Mouse (Mus musculus): ENCODE measurements at regions not wholly inside any gene's neighbourhood (a gene's known extent, or its start where the extent isn't known, plus 50 kb on each side); places are given as distances from the start of the nearest gene placed in this dataset.

GRCm38 (mm10) chr15:31150546-31151471 lies 73.3 kb upstream of the Dap start:
- Histone ChIP-seq H3K4me1 (ENCODE audit: control insufficient read depth in 2 of 2, insufficient read depth in 2 of 2, low read length in 2 of 2) (no peaks in the 10 kb centered on the region), H3K27ac (replicated peaks in 1 of 2; ENCODE audit: control insufficient read depth in 1 of 2, insufficient read depth in 1 of 2, low read depth in 2 of 2, low read length in 2 of 2) (no peak overlapping the region), H3K36me3 (ENCODE audit: control insufficient read depth, insufficient read depth, low read length) (no peaks in the 10 kb centered on the region), H3K27me3 (ENCODE audit: control insufficient read depth, insufficient read depth, low read length) (no peaks in the 10 kb centered on the region), H3K4me2 (ENCODE audit: low read length) (peak overlapping the region; percentile 49), H3K4me3 (ENCODE audit: control insufficient read depth in 1 of 2, insufficient read depth in 1 of 2, low read depth in 1 of 2, low read length in 2 of 2) (no peak overlapping the region), H3K9ac (ENCODE audit: low read length) (no peak overlapping the region), H3K9me3 (ENCODE audit: control insufficient read depth, low read length) (no peaks in the 10 kb centered on the region)
- WGBS, result 47% methylated on average over 21 of the region's 21 CpGs
- no peak for ATAC-seq (ENCODE audit: insufficient number of reproducible peaks, insufficient read depth, low FRiP score, low read depth)

GRCm38 (mm10) chr15:31155141-31155540 lies 69.0 kb upstream of the Dap start:
- Histone ChIP-seq H3K4me3 (ENCODE audit: control insufficient read depth in 1 of 2, insufficient read depth in 1 of 2, low read depth in 1 of 2, low read length in 2 of 2) (no peak overlapping the region), H3K27ac (replicated peaks in 1 of 2; ENCODE audit: control insufficient read depth in 1 of 2, insufficient read depth in 1 of 2, low read depth in 2 of 2, low read length in 2 of 2) (no peak overlapping the region), H3K9me3 (ENCODE audit: control insufficient read depth, low read length) (no peaks in the 10 kb centered on the region), H3K4me2 (ENCODE audit: low read length) (no peak overlapping the region), H3K27me3 (ENCODE audit: control insufficient read depth, insufficient read depth, low read length) (no peaks in the 10 kb centered on the region), H3K4me1 (ENCODE audit: control insufficient read depth in 2 of 2, insufficient read depth in 2 of 2, low read length in 2 of 2) (no peaks in the 10 kb centered on the region), H3K9ac (ENCODE audit: low read length) (no peak overlapping the region), H3K36me3 (ENCODE audit: control insufficient read depth, insufficient read depth, low read length) (no peaks in the 10 kb centered on the region)
- no peak for ATAC-seq (ENCODE audit: insufficient number of reproducible peaks, insufficient read depth, low FRiP score, low read depth)
- 43% methylated on average over 9 of the region's 9 CpGs for WGBS

GRCm38 (mm10) chr15:31166543-31167105 lies 57.5 kb upstream of the Dap start:
- no peak overlapping the region for H3K27ac ChIP-seq (replicated peaks in 1 of 2; ENCODE audit: control insufficient read depth in 1 of 2, insufficient read depth in 1 of 2, low read depth in 2 of 2, low read length in 2 of 2)
- H3K4me2 ChIP-seq (ENCODE audit: low read length), result no peak overlapping the region
- ATAC-seq (ENCODE audit: insufficient number of reproducible peaks, insufficient read depth, low FRiP score, low read depth), result no peak
- no peaks in the 10 kb centered on the region for H3K36me3 ChIP-seq (ENCODE audit: control insufficient read depth, insufficient read depth, low read length)
- no peak overlapping the region for H3K9ac ChIP-seq (ENCODE audit: low read length)
- H3K27me3 ChIP-seq (ENCODE audit: control insufficient read depth, insufficient read depth, low read length), result no peaks in the 10 kb centered on the region
- H3K9me3 ChIP-seq (ENCODE audit: control insufficient read depth, low read length), result no peaks in the 10 kb centered on the region
- 65% methylated on average over 9 of the region's 9 CpGs for WGBS
- H3K4me1 ChIP-seq (ENCODE audit: control insufficient read depth in 2 of 2, insufficient read depth in 2 of 2, low read length in 2 of 2), result no peaks in the 10 kb centered on the region
- H3K4me3 ChIP-seq (ENCODE audit: control insufficient read depth in 1 of 2, insufficient read depth in 1 of 2, low read depth in 1 of 2, low read length in 2 of 2), result no peak overlapping the region

- H3K4me2 ChIP-seq (ENCODE audit: low read length), result no peak overlapping the region
- no peaks in the 10 kb centered on the region for H3K4me1 ChIP-seq (ENCODE audit: control insufficient read depth in 2 of 2, insufficient read depth in 2 of 2, low read length in 2 of 2)
- H3K27me3 ChIP-seq (ENCODE audit: control insufficient read depth, insufficient read depth, low read length), result no peaks in the 10 kb centered on the region
- 74% methylated on average over 5 of the region's 5 CpGs for WGBS
- H3K9ac ChIP-seq (ENCODE audit: low read length), result no peak overlapping the region
- no peak overlapping the region for H3K27ac ChIP-seq (replicated peaks in 1 of 2; ENCODE audit: control insufficient read depth in 1 of 2, insufficient read depth in 1 of 2, low read depth in 2 of 2, low read length in 2 of 2)
- H3K36me3 ChIP-seq (ENCODE audit: control insufficient read depth, insufficient read depth, low read length), result no peaks in the 10 kb centered on the region
- ATAC-seq (ENCODE audit: insufficient number of reproducible peaks, insufficient read depth, low FRiP score, low read depth), result no peak
- H3K4me3 ChIP-seq (ENCODE audit: control insufficient read depth in 1 of 2, insufficient read depth in 1 of 2, low read depth in 1 of 2, low read length in 2 of 2), result no peak overlapping the region
- no peaks in the 10 kb centered on the region for H3K9me3 ChIP-seq (ENCODE audit: control insufficient read depth, low read length)
These were observed 56.6 kb upstream of the Dap start for GRCm38 (mm10) chr15:31167506-31167905.

- ATAC-seq (ENCODE audit: insufficient number of reproducible peaks, insufficient read depth, low FRiP score, low read depth), result no peak
- H3K9me3 ChIP-seq (ENCODE audit: control insufficient read depth, low read length), result no peaks in the 10 kb centered on the region
- H3K36me3 ChIP-seq (ENCODE audit: control insufficient read depth, insufficient read depth, low read length), result no peaks in the 10 kb centered on the region
- no peak overlapping the region for H3K27ac ChIP-seq (replicated peaks in 1 of 2; ENCODE audit: control insufficient read depth in 1 of 2, insufficient read depth in 1 of 2, low read depth in 2 of 2, low read length in 2 of 2)
- H3K4me3 ChIP-seq (ENCODE audit: control insufficient read depth in 1 of 2, insufficient read depth in 1 of 2, low read depth in 1 of 2, low read length in 2 of 2), result no peak overlapping the region
- H3K4me2 ChIP-seq (ENCODE audit: low read length), result no peak overlapping the region
- H3K27me3 ChIP-seq (ENCODE audit: control insufficient read depth, insufficient read depth, low read length), result no peaks in the 10 kb centered on the region
- H3K4me1 ChIP-seq (ENCODE audit: control insufficient read depth in 2 of 2, insufficient read depth in 2 of 2, low read length in 2 of 2), result no peaks in the 10 kb centered on the region
- WGBS, result 85% methylated on average over 9 of the region's 9 CpGs
- no peak overlapping the region for H3K9ac ChIP-seq (ENCODE audit: low read length)
These were observed 55.9 kb upstream of the Dap start for GRCm38 (mm10) chr15:31168191-31168590.

- ATAC-seq (ENCODE audit: insufficient number of reproducible peaks, insufficient read depth, low FRiP score, low read depth), result no peak
- H3K4me3 ChIP-seq (ENCODE audit: control insufficient read depth in 1 of 2, insufficient read depth in 1 of 2, low read depth in 1 of 2, low read length in 2 of 2), result no peak overlapping the region
- no peak overlapping the region for H3K4me2 ChIP-seq (ENCODE audit: low read length)
- no peak overlapping the region for H3K9ac ChIP-seq (ENCODE audit: low read length)
- H3K27me3 ChIP-seq (ENCODE audit: control insufficient read depth, insufficient read depth, low read length), result no peaks in the 10 kb centered on the region
- H3K36me3 ChIP-seq (ENCODE audit: control insufficient read depth, insufficient read depth, low read length), result no peaks in the 10 kb centered on the region
- H3K4me1 ChIP-seq (ENCODE audit: control insufficient read depth in 2 of 2, insufficient read depth in 2 of 2, low read length in 2 of 2), result no peaks in the 10 kb centered on the region
- no peak overlapping the region for H3K27ac ChIP-seq (replicated peaks in 1 of 2; ENCODE audit: control insufficient read depth in 1 of 2, insufficient read depth in 1 of 2, low read depth in 2 of 2, low read length in 2 of 2)
- 80% methylated on average over 6 of the region's 6 CpGs for WGBS
- H3K9me3 ChIP-seq (ENCODE audit: control insufficient read depth, low read length), result no peaks in the 10 kb centered on the region
These were observed 50.6 kb upstream of the Dap start for GRCm38 (mm10) chr15:31173309-31174115.

Data from heart, embryonic 14.5 days (tissue).